Mouse (Mus musculus) small intestine, adult 2 months (tissue): ENCODE measurements at regions not wholly inside any gene's neighbourhood (a gene's known extent, or its start where the extent isn't known, plus 50 kb on each side); places are given as distances from the start of the nearest gene placed in this dataset.

Experiments
- CTCF ChIP-seq: fragments of 200-500 bp; IDR thresholded peaks from 2 replicates; pipeline ENCODE4 v1.5.1; 2012; ENCODE audit warnings: low read depth, mild to moderate bottlenecking, control low read depth, inconsistent platforms, low read length, moderate library complexity, mixed read lengths; ENCODE audit not compliant: insufficient replicate concordance, insufficient read length; ENCODE audit errors: extremely low read depth
- POLR2A ChIP-seq: fragments of 200-500 bp; IDR thresholded peaks from 2 replicates; pipeline ENCODE4 v1.6.1; 2012; ENCODE audit warnings: low read depth, mild to moderate bottlenecking, control low read depth, inconsistent platforms, low read length, moderate library complexity

GRCm38 (mm10) chr9:61755311-61755710, 159.0 kb downstream of the Rplp1 start:
- TF ChIP-seq POLR2A (no peak), CTCF (no peak)
